Mouse (Mus musculus): ENCODE data around the gene Otud7a.

GRCm38 (mm10) chr7:63522403-63522802 is 77.9 kb downstream of the Otud7a start:
- TF ChIP-seq CTCF (IDR thresholded peaks at IDR 0.05; ENCODE audit: low read depth) = no peak
- TF ChIP-seq EP300 (IDR thresholded peaks at IDR 0.05; ENCODE audit: low read depth) = no peak

Data from liver, postnatal 0 days (tissue).